Mouse (Mus musculus): ENCODE data around the gene Cyp2b23. TPM values are rescaled to one million over a fixed set of nuclear protein-coding genes. Genes with fewer than 3 reads are reported as not detected.
"Not testable (repeated sequence)": the region's sequence is repeated elsewhere in the genome, so short reads cannot be mapped to it uniquely, and the experiment has no call there.

The Cyp2b23 gene
- polyA plus RNA-seq (2014; fragmentation: Nextera tagmentation; extraction: Ambion mirVana) = not detected in 2 replicates

GRCm38 (mm10) chr7:26686337-26686736 lies at the start of gene Cyp2b23:
Cyp2b23 (minus strand) TSS chr7:26686437.
- Histone ChIP-seq H3K4me1 (ENCODE audit: insufficient read depth) (no peaks in the 10 kb centered on the region), H3K27ac (ENCODE audit: low read depth) (no peak within 1 kb of the TSS), H3K27me3 (ENCODE audit: insufficient read depth, low read length) (no peaks in the 10 kb centered on the region), H3K36me3 (ENCODE audit: insufficient read depth) (no peaks in the 10 kb centered on the region), H3K4me2 (no peak within 1 kb of the TSS), H3K4me3 (ENCODE audit: low read depth, low read length) (no peak within 1 kb of the TSS), H3K9ac (no peak within 1 kb of the TSS), H3K9me3 (ENCODE audit: low read depth, low read length) (no peaks in the 10 kb centered on the region)
- WGBS = 70% methylated on average over 4 of the region's 4 CpGs
- DNase-seq (no peak), ATAC-seq (ENCODE audit: insufficient read depth) (no peak)
- no peak for TF ChIP-seq CTCF (IDR thresholded peaks at IDR 0.05; ENCODE audit: low read depth)

GRCm38 (mm10) chr7:26711061-26711460 lies 24.8 kb upstream of the Cyp2b23 start:
- 87% methylated on average over 11 of the region's 11 CpGs for WGBS
- TF ChIP-seq CTCF (IDR thresholded peaks at IDR 0.05; ENCODE audit: low read depth) = no peak
- DNase-seq = no peak
- H3K4me2 ChIP-seq = no peak overlapping the region
- no peak overlapping the region for H3K9ac ChIP-seq
- no peak for ATAC-seq (ENCODE audit: insufficient read depth)
- H3K4me1 ChIP-seq (ENCODE audit: insufficient read depth) = no peaks in the 10 kb centered on the region
- no peaks in the 10 kb centered on the region for H3K9me3 ChIP-seq (ENCODE audit: low read depth, low read length)
- no peak overlapping the region for H3K27ac ChIP-seq (ENCODE audit: low read depth)
- no peaks in the 10 kb centered on the region for H3K36me3 ChIP-seq (ENCODE audit: insufficient read depth)
- H3K4me3 ChIP-seq (ENCODE audit: low read depth, low read length) = no peak overlapping the region
- H3K27me3 ChIP-seq (ENCODE audit: insufficient read depth, low read length) = no peaks in the 10 kb centered on the region

GRCm38 (mm10) chr7:26707061-26707460 lies 20.8 kb upstream of the Cyp2b23 start:
- Histone ChIP-seq H3K27me3 (ENCODE audit: insufficient read depth, low read length) (no peaks in the 10 kb centered on the region), H3K36me3 (ENCODE audit: insufficient read depth) (no peaks in the 10 kb centered on the region), H3K9ac (no peak overlapping the region), H3K4me1 (ENCODE audit: insufficient read depth) (no peaks in the 10 kb centered on the region), H3K9me3 (ENCODE audit: low read depth, low read length) (no peaks in the 10 kb centered on the region), H3K4me2 (no peak overlapping the region), H3K4me3 (ENCODE audit: low read depth, low read length) (no peak overlapping the region), H3K27ac (ENCODE audit: low read depth) (no peak overlapping the region)
- no peak for ATAC-seq (ENCODE audit: insufficient read depth)
- no peak for DNase-seq
- WGBS = 44% methylated on average over 11 of the region's 11 CpGs
- no peak for TF ChIP-seq CTCF (IDR thresholded peaks at IDR 0.05; ENCODE audit: low read depth)

GRCm38 (mm10) chr7:26706191-26706590 lies 20.0 kb upstream of the Cyp2b23 start:
- WGBS = 50% methylated on average over 6 of the region's 6 CpGs
- not testable (repeated sequence) for H3K27ac ChIP-seq (ENCODE audit: low read depth); H3K9ac ChIP-seq; H3K4me1 ChIP-seq (ENCODE audit: insufficient read depth); H3K4me2 ChIP-seq; H3K27me3 ChIP-seq (ENCODE audit: insufficient read depth, low read length); DNase-seq; H3K9me3 ChIP-seq (ENCODE audit: low read depth, low read length); ATAC-seq (ENCODE audit: insufficient read depth); H3K4me3 ChIP-seq (ENCODE audit: low read depth, low read length); H3K36me3 ChIP-seq (ENCODE audit: insufficient read depth)

GRCm38 (mm10) chr7:26700151-26700550 lies 13.9 kb upstream of the Cyp2b23 start:
- no peak overlapping the region for H3K9ac ChIP-seq
- no peak overlapping the region for H3K27ac ChIP-seq (ENCODE audit: low read depth)
- no peaks in the 10 kb centered on the region for H3K27me3 ChIP-seq (ENCODE audit: insufficient read depth, low read length)
- no peaks in the 10 kb centered on the region for H3K4me1 ChIP-seq (ENCODE audit: insufficient read depth)
- no peak overlapping the region for H3K4me2 ChIP-seq
- ATAC-seq (ENCODE audit: insufficient read depth) (no peak), DNase-seq (no peak)
- H3K4me3 ChIP-seq (ENCODE audit: low read depth, low read length) = no peak overlapping the region
- no peak for TF ChIP-seq CTCF (IDR thresholded peaks at IDR 0.05; ENCODE audit: low read depth)
- no peaks in the 10 kb centered on the region for H3K9me3 ChIP-seq (ENCODE audit: low read depth, low read length)
- no peaks in the 10 kb centered on the region for H3K36me3 ChIP-seq (ENCODE audit: insufficient read depth)
- WGBS = 75% methylated on average over 4 of the region's 4 CpGs

- no peak overlapping the region for H3K4me3 ChIP-seq (ENCODE audit: low read depth, low read length)
- TF ChIP-seq CTCF (IDR thresholded peaks at IDR 0.05; ENCODE audit: low read depth) = no peak
- H3K36me3 ChIP-seq (ENCODE audit: insufficient read depth) = no peaks in the 10 kb centered on the region
- no peaks in the 10 kb centered on the region for H3K27me3 ChIP-seq (ENCODE audit: insufficient read depth, low read length)
- no peak overlapping the region for H3K9ac ChIP-seq
- no peaks in the 10 kb centered on the region for H3K4me1 ChIP-seq (ENCODE audit: insufficient read depth)
- WGBS = 59% methylated on average over 2 of the region's 2 CpGs
- H3K4me2 ChIP-seq = no peak overlapping the region
- ATAC-seq (ENCODE audit: insufficient read depth) (no peak), DNase-seq (no peak)
- H3K27ac ChIP-seq (ENCODE audit: low read depth) = no peak overlapping the region
- no peaks in the 10 kb centered on the region for H3K9me3 ChIP-seq (ENCODE audit: low read depth, low read length)
Measured at GRCm38 (mm10) chr7:26685713-26686112, 524 bp downstream of the Cyp2b23 start.

- not testable (repeated sequence) for H3K9ac ChIP-seq; H3K4me1 ChIP-seq (ENCODE audit: insufficient read depth); H3K36me3 ChIP-seq (ENCODE audit: insufficient read depth); H3K27ac ChIP-seq (ENCODE audit: low read depth); H3K9me3 ChIP-seq (ENCODE audit: low read depth, low read length); H3K27me3 ChIP-seq (ENCODE audit: insufficient read depth, low read length); ATAC-seq (ENCODE audit: insufficient read depth); H3K4me2 ChIP-seq; DNase-seq; H3K4me3 ChIP-seq (ENCODE audit: low read depth, low read length)
- WGBS = 22% methylated on average over 2 of the region's 2 CpGs
Measured at GRCm38 (mm10) chr7:26667466-26667865, 18.8 kb downstream of the Cyp2b23 start.

- DNase-seq = no peak
- no peak for ATAC-seq (ENCODE audit: insufficient read depth)
- H3K27me3 ChIP-seq (ENCODE audit: insufficient read depth, low read length) = no peaks in the 10 kb centered on the region
- H3K9me3 ChIP-seq (ENCODE audit: low read depth, low read length) = no peaks in the 10 kb centered on the region
- 84% methylated on average over 5 of the region's 5 CpGs for WGBS
- no peaks in the 10 kb centered on the region for H3K4me1 ChIP-seq (ENCODE audit: insufficient read depth)
- no peak overlapping the region for H3K27ac ChIP-seq (ENCODE audit: low read depth)
- H3K4me2 ChIP-seq = no peak overlapping the region
- no peak overlapping the region for H3K9ac ChIP-seq
- H3K4me3 ChIP-seq (ENCODE audit: low read depth, low read length) = no peak overlapping the region
- TF ChIP-seq CTCF (IDR thresholded peaks at IDR 0.05; ENCODE audit: low read depth) = no peak
- no peaks in the 10 kb centered on the region for H3K36me3 ChIP-seq (ENCODE audit: insufficient read depth)
Measured at GRCm38 (mm10) chr7:26666011-26666410, 20.2 kb downstream of the Cyp2b23 start.

GRCm38 (mm10) chr7:26618364-26618763 lies 67.9 kb downstream of the Cyp2b23 start, which contains the start of gene Vmn1r185:
Vmn1r185 (minus strand) TSS chr7:26618464.
- not testable (repeated sequence) for H3K4me1 ChIP-seq (ENCODE audit: insufficient read depth); H3K27ac ChIP-seq (ENCODE audit: low read depth); H3K27me3 ChIP-seq (ENCODE audit: insufficient read depth, low read length); ATAC-seq (ENCODE audit: insufficient read depth); H3K9ac ChIP-seq; H3K36me3 ChIP-seq (ENCODE audit: insufficient read depth); H3K4me3 ChIP-seq (ENCODE audit: low read depth, low read length); H3K4me2 ChIP-seq; DNase-seq; H3K9me3 ChIP-seq (ENCODE audit: low read depth, low read length)
- WGBS = 64% methylated on average over 1 of the region's 1 CpGs

All from lung, embryonic 14.5 days (tissue).